Mouse (Mus musculus): ENCODE data around the gene C330021F23Rik.

GRCm38 (mm10) chr8:3588258-3588633, 20.5 kb downstream of the C330021F23Rik start:
- TF ChIP-seq CTCF (IDR thresholded peaks at IDR 0.05; ENCODE audit: low read depth, low read length) (no peak), POLR2A (IDR thresholded peaks at IDR 0.05; ENCODE audit: insufficient read depth, low read length) (no peak), EP300 (IDR thresholded peaks at IDR 0.05; ENCODE audit: insufficient read depth, low read depth, low read length) (no peak)

Data from ES-Bruce4 (cell line).